Comparison of ENCODE assay signal across 22 mouse cellular contexts in genomic region chr12:67471666-67472065, GRCm38 (mm10).
"Had no signal": no experiment of that assay in that cellular context is flagged by ENCODE, and none has a peak within 500 bp of the region (broad histone marks: within the 10 kb centered on the region; RNA-seq: fewer than 3 reads in every experiment).

No protein-coding gene starts in this region.

- H3K9ac ChIP-seq: heart, embryonic 12.5 days; hindbrain, embryonic 12.5 days; hindbrain, embryonic 14.5 days; intestine, embryonic 15.5 days; limb, embryonic 13.5 days; limb, embryonic 15.5 days; liver, embryonic 12.5 days; liver, embryonic 14.5 days had no signal

- H3K27ac ChIP-seq: gastrocnemius, adult 2 months; heart, embryonic 10.5 days; hindbrain, embryonic 10.5 days; hindbrain, embryonic 12.5 days; hindbrain, embryonic 14.5 days; intestine, embryonic 15.5 days; limb, embryonic 13.5 days; limb, embryonic 15.5 days; liver, embryonic 12.5 days; liver, embryonic 14.5 days had no signal

- H3K9me3 ChIP-seq: heart, embryonic 10.5 days; heart, embryonic 12.5 days; hindbrain, embryonic 10.5 days; hindbrain, embryonic 12.5 days; intestine, embryonic 15.5 days; limb, embryonic 13.5 days; limb, embryonic 15.5 days; liver, embryonic 12.5 days had no signal

- DNase-seq: gastrocnemius, adult 2 months; gastrocnemius, postnatal 25 days; heart, postnatal 4 days; kidney, adult 18-20 months; kidney, adult 8-10 months; kidney, postnatal 10 days; kidney, postnatal 25 days; layer of hippocampus, adult 9-11 months; layer of hippocampus, postnatal 36 days had no signal

- H3K27me3 ChIP-seq: heart, embryonic 12.5 days; hindbrain, embryonic 12.5 days; intestine, embryonic 15.5 days; limb, embryonic 13.5 days; limb, embryonic 15.5 days; liver, embryonic 12.5 days had no signal

- H3K4me2 ChIP-seq: heart, embryonic 12.5 days; hindbrain, embryonic 12.5 days; hindbrain, embryonic 14.5 days; intestine, embryonic 15.5 days; limb, embryonic 13.5 days; limb, embryonic 15.5 days; liver, embryonic 12.5 days had no signal

- ATAC-seq: hindbrain, embryonic 16.5 days; inflammation-experienced regulatory T-cells, adult 6 months; intestine, embryonic 15.5 days; intestine, postnatal 0 days; liver, embryonic 12.5 days had no signal

- H3K36me3 ChIP-seq: heart, embryonic 10.5 days; heart, embryonic 12.5 days; hindbrain, embryonic 10.5 days; hindbrain, embryonic 12.5 days; intestine, embryonic 15.5 days; limb, embryonic 13.5 days; limb, embryonic 15.5 days; liver, embryonic 12.5 days had no signal

- H3K4me3 ChIP-seq: gastrocnemius, adult 2 months; heart, embryonic 10.5 days; heart, embryonic 12.5 days; hindbrain, embryonic 10.5 days; hindbrain, embryonic 12.5 days; intestine, embryonic 15.5 days; limb, embryonic 13.5 days; limb, embryonic 15.5 days; liver, embryonic 12.5 days had no signal

- H3K4me1 ChIP-seq: heart, embryonic 10.5 days; heart, embryonic 12.5 days; hindbrain, embryonic 10.5 days; hindbrain, embryonic 12.5 days; intestine, embryonic 15.5 days; limb, embryonic 13.5 days; limb, embryonic 15.5 days; liver, embryonic 12.5 days had no signal
